Mouse (Mus musculus): ENCODE data around the gene Ubap1l. TPM values are rescaled to one million over a fixed set of nuclear protein-coding genes. Genes with fewer than 3 reads are reported as not detected.

Gene Ubap1l
- polyA plus RNA-seq, 1 experiment from 2014 or later: 0.14 TPM

- Histone ChIP-seq H3K27me3 (replicated peaks; ENCODE audit: control insufficient read depth, insufficient read depth, low read length) (0 out of 2 replicates have a peak, but pooled peaks cover 5% of the 10 kb centered on the region), H3K27ac (ENCODE audit: low read depth, low read length) (no peak overlapping the region), H3K36me3 (ENCODE audit: control insufficient read depth, insufficient read depth) (no peaks in the 10 kb centered on the region), H3K9ac (ENCODE audit: low read depth, low read length) (no peak overlapping the region), H3K4me1 (replicated peaks; ENCODE audit: control insufficient read depth, insufficient read depth, low read length) (no peaks in the 10 kb centered on the region), H3K4me2 (replicated peaks; ENCODE audit: low read depth) (no peak overlapping the region), H3K9me3 (ENCODE audit: control insufficient read depth) (no peaks in the 10 kb centered on the region), H3K4me3 (ENCODE audit: low read depth, low read length) (no peak overlapping the region)
- no peak for ATAC-seq
- TF ChIP-seq CTCF (IDR thresholded peaks at IDR 0.05; ENCODE audit: low read depth): no peak
- WGBS: 72% methylated on average over 6 of the region's 6 CpGs
Measured at GRCm38 (mm10) chr9:65382031-65382750, 21.4 kb downstream of the Ubap1l start.

- Histone ChIP-seq H3K4me1 (replicated peaks; ENCODE audit: control insufficient read depth, insufficient read depth, low read length) (no peaks in the 10 kb centered on the region), H3K27me3 (replicated peaks; ENCODE audit: control insufficient read depth, insufficient read depth, low read length) (0 out of 2 replicates have a peak, but pooled peaks cover 5% of the 10 kb centered on the region), H3K9ac (ENCODE audit: low read depth, low read length) (no peak overlapping the region), H3K36me3 (ENCODE audit: control insufficient read depth, insufficient read depth) (no peaks in the 10 kb centered on the region), H3K27ac (ENCODE audit: low read depth, low read length) (no peak overlapping the region), H3K4me2 (replicated peaks; ENCODE audit: low read depth) (no peak overlapping the region), H3K4me3 (ENCODE audit: low read depth, low read length) (no peak overlapping the region), H3K9me3 (ENCODE audit: control insufficient read depth) (no peaks in the 10 kb centered on the region)
- TF ChIP-seq CTCF (IDR thresholded peaks at IDR 0.05; ENCODE audit: low read depth): no peak
- ATAC-seq: no peak
- WGBS: 47% methylated on average over 3 of the region's 3 CpGs
Measured at GRCm38 (mm10) chr9:65382751-65383097, 21.9 kb downstream of the Ubap1l start.

GRCm38 (mm10) chr9:65384276-65384675 lies 23.4 kb downstream of the Ubap1l start:
- Histone ChIP-seq H3K36me3 (ENCODE audit: control insufficient read depth, insufficient read depth) (no peaks in the 10 kb centered on the region), H3K9ac (ENCODE audit: low read depth, low read length) (no peak overlapping the region), H3K4me3 (ENCODE audit: low read depth, low read length) (no peak overlapping the region), H3K4me2 (replicated peaks; ENCODE audit: low read depth) (no peak overlapping the region), H3K27me3 (replicated peaks; ENCODE audit: control insufficient read depth, insufficient read depth, low read length) (0 out of 2 replicates have a peak, but pooled peaks cover 5% of the 10 kb centered on the region), H3K4me1 (replicated peaks; ENCODE audit: control insufficient read depth, insufficient read depth, low read length) (no peaks in the 10 kb centered on the region), H3K9me3 (ENCODE audit: control insufficient read depth) (no peaks in the 10 kb centered on the region), H3K27ac (ENCODE audit: low read depth, low read length) (no peak overlapping the region)
- no peak for TF ChIP-seq CTCF (IDR thresholded peaks at IDR 0.05; ENCODE audit: low read depth)
- ATAC-seq: no peak
- 47% methylated on average over 3 of the region's 3 CpGs for WGBS

- Histone ChIP-seq H3K9ac (ENCODE audit: low read depth, low read length) (no peak overlapping the region), H3K4me2 (replicated peaks; ENCODE audit: low read depth) (no peak overlapping the region), H3K27me3 (replicated peaks; ENCODE audit: control insufficient read depth, insufficient read depth, low read length) (peaks cover 18% of the 10 kb centered on the region), H3K4me1 (replicated peaks; ENCODE audit: control insufficient read depth, insufficient read depth, low read length) (no peaks in the 10 kb centered on the region), H3K27ac (ENCODE audit: low read depth, low read length) (no peak overlapping the region), H3K36me3 (ENCODE audit: control insufficient read depth, insufficient read depth) (no peaks in the 10 kb centered on the region), H3K4me3 (ENCODE audit: low read depth, low read length) (no peak overlapping the region), H3K9me3 (ENCODE audit: control insufficient read depth) (no peaks in the 10 kb centered on the region)
- TF ChIP-seq CTCF (IDR thresholded peaks at IDR 0.05; ENCODE audit: low read depth): peak; percentile 58
- ATAC-seq: no peak
- 31% methylated on average over 8 of the region's 8 CpGs for WGBS
Measured at GRCm38 (mm10) chr9:65386373-65387140, 25.7 kb downstream of the Ubap1l start.

- Histone ChIP-seq H3K9ac (ENCODE audit: low read depth, low read length) (0 out of 2 replicates have a peak overlapping the region, but pooled peaks have one; percentile 13), H3K9me3 (ENCODE audit: control insufficient read depth) (no peaks in the 10 kb centered on the region), H3K4me2 (replicated peaks; ENCODE audit: low read depth) (peak overlapping the region; percentile 68), H3K4me3 (ENCODE audit: low read depth, low read length) (peak overlapping the region; percentile 39), H3K27me3 (replicated peaks; ENCODE audit: control insufficient read depth, insufficient read depth, low read length) (peaks cover 18% of the 10 kb centered on the region), H3K4me1 (replicated peaks; ENCODE audit: control insufficient read depth, insufficient read depth, low read length) (peaks cover 5% of the 10 kb centered on the region; the same call in 1 of the 2 replicates), H3K36me3 (ENCODE audit: control insufficient read depth, insufficient read depth) (no peaks in the 10 kb centered on the region), H3K27ac (ENCODE audit: low read depth, low read length) (peak overlapping the region; percentile 58)
- peak; percentile 69 for ATAC-seq
- WGBS: 16% methylated on average over 96 of the region's 96 CpGs
- TF ChIP-seq CTCF (IDR thresholded peaks at IDR 0.05; ENCODE audit: low read depth): peak; percentile 28
Measured at GRCm38 (mm10) chr9:65390752-65391612, 30.1 kb downstream of the Ubap1l start.

- TF ChIP-seq CTCF (IDR thresholded peaks at IDR 0.05; ENCODE audit: low read depth): no peak
- Histone ChIP-seq H3K4me3 (ENCODE audit: low read depth, low read length) (peak within 1 kb of the TSS; percentile 39), H3K27me3 (replicated peaks; ENCODE audit: control insufficient read depth, insufficient read depth, low read length) (peaks cover 18% of the 10 kb centered on the region), H3K4me1 (replicated peaks; ENCODE audit: control insufficient read depth, insufficient read depth, low read length) (peaks cover 5% of the 10 kb centered on the region), H3K27ac (ENCODE audit: low read depth, low read length) (peak within 1 kb of the TSS; percentile 58), H3K36me3 (ENCODE audit: control insufficient read depth, insufficient read depth) (no peaks in the 10 kb centered on the region), H3K9ac (ENCODE audit: low read depth, low read length) (0 out of 2 replicates have a peak within 1 kb of the TSS, but pooled peaks have one; percentile 13), H3K4me2 (replicated peaks; ENCODE audit: low read depth) (peak within 1 kb of the TSS; percentile 68), H3K9me3 (ENCODE audit: control insufficient read depth) (no peaks in the 10 kb centered on the region)
- ATAC-seq: peak; percentile 7
- 23% methylated on average over 8 of the region's 8 CpGs for WGBS
Measured at GRCm38 (mm10) chr9:65391613-65391964, 30.7 kb downstream of the Ubap1l start, which contains the start of gene Kbtbd13. Kbtbd13 (minus strand) TSS chr9:65391652.

All from intestine, postnatal 0 days (tissue).